Mouse (Mus musculus) C2C12 (cell line): Measurements from ENCODE around the gene Arpp21.

Source experiments
- CEBPB ChIP-seq: IDR thresholded peaks from one replicate; pipeline ENCODE4 v1.6.1; 2011; ENCODE audit warnings: low read depth, mild to moderate bottlenecking, control low read depth, moderate library complexity
- CTCF ChIP-seq: IDR thresholded peaks from one replicate; pipeline ENCODE4 v1.5.1; 2011; ENCODE audit not compliant: control insufficient read depth, insufficient read depth, insufficient read length
- FOSL1 ChIP-seq: IDR thresholded peaks from one replicate; pipeline ENCODE4 v1.8.0; 2011; ENCODE audit warnings: mild to moderate bottlenecking, low read length; ENCODE audit not compliant: poor library complexity, insufficient read depth, severe bottlenecking
- MAX ChIP-seq: IDR thresholded peaks from one replicate; pipeline ENCODE4 v1.6.1; 2011; ENCODE audit warnings: mild to moderate bottlenecking, control low read depth
- MYOD1 ChIP-seq: IDR thresholded peaks from one replicate; pipeline ENCODE4 v1.6.1; 2011; ENCODE audit warnings: low read depth; ENCODE audit not compliant: control insufficient read depth, insufficient read length
- MYOG ChIP-seq: IDR thresholded peaks from one replicate; pipeline ENCODE4 v1.6.1; 2011; ENCODE audit not compliant: control insufficient read depth, insufficient read length; ENCODE audit errors: extremely low read depth
- USF1 ChIP-seq: IDR thresholded peaks from one replicate; pipeline ENCODE4 v1.6.1; 2011; ENCODE audit warnings: low read depth, mild to moderate bottlenecking, control low read depth, moderate library complexity

DNA sequence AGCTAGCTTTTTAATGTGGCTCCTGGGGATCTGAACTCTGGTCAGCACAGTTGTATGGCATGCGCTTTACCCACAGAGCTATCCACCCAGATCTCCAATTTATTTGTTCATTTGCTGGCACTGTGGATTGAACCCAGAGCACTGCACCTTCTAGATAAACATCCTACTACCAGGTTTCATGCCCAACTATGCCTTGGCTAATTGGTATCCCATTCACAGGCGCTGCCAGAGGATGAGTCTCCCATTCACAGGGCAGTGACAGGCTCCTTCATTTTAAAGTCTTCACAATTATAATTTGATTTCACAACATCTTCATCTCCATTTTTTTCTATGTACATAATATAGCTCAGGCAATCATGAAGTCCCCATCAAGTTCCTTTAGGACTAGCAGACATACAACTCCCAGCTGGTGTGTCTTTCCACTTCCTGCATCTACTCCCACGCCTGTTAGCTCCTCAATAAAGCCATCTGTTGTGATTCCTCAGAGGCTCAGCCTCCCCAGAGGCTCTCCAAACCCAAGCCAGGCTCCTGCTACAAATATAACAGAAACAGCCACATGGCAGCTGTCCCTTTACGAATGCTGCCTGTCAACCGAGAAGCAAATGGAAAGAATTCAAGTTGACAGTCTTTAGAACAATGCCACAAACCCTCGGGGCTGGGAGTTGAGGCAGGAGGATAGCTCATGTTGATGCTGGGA, 133.4 kb downstream of the Arpp21 start:
- TF ChIP-seq CTCF: no peak
- no peak for TF ChIP-seq MAX
- TF ChIP-seq FOSL1: no peak
- TF ChIP-seq CEBPB: no peak
- peak; percentile 18 for TF ChIP-seq MYOD1
- TF ChIP-seq USF1: no peak
- TF ChIP-seq MYOG: no peak
